Mouse (Mus musculus): ENCODE results near the gene Zdhhc3. TPM values are rescaled to one million over a fixed set of nuclear protein-coding genes. Genes with fewer than 3 reads are reported as not detected.

Zdhhc3 gene
- polyA plus RNA-seq (2014; fragmentation: Illumina TruSeq; extraction: RNeasy Lipid Tissue Mini Kit (QIAGEN cat#74804); ENCODE audit: low read depth, low replicate concordance), result 27.2 TPM

DNA sequence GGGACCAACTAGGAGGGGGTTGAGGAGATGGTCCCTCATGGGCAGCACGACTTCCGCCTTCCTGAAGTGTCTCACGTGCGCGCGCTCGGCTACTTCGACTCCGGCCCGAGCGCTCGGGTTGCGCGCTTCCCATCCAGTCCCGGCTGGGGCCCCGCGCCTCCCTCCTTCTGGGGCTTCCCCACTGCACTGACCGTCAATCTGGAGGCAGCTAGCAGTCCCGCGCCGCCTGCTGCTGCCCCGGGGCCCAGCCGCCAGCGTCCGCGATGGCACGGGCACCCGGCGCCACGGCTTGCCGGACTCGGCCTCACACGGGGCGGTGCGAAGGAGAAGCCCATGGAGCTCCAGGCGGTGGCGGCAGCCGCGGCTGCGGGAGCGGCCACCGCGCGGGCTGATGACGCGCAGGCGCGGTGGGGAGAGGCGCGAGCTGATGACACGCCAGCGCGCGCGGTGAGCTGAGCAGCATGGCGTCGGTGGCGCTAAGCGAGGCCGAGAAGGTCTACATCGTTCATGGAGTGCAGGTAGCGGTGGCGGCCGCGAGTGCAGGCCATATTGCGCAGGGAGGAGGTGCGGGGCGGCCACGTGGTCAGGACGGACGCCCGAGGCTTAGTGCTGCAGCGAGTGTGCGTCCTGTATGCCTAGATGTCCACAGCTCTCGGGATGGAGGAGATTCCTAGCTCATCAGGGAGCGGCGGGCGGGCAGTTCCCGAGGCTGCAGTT lies at the start of gene Zdhhc3, which contains the start of gene Exosc7:
TSS of gene Zdhhc3 (minus strand) at position 401 of the 717 bp plus-strand sequence.
TSS of gene Exosc7 (plus strand) at position 411 of the 717 bp plus-strand sequence.

DNA sequence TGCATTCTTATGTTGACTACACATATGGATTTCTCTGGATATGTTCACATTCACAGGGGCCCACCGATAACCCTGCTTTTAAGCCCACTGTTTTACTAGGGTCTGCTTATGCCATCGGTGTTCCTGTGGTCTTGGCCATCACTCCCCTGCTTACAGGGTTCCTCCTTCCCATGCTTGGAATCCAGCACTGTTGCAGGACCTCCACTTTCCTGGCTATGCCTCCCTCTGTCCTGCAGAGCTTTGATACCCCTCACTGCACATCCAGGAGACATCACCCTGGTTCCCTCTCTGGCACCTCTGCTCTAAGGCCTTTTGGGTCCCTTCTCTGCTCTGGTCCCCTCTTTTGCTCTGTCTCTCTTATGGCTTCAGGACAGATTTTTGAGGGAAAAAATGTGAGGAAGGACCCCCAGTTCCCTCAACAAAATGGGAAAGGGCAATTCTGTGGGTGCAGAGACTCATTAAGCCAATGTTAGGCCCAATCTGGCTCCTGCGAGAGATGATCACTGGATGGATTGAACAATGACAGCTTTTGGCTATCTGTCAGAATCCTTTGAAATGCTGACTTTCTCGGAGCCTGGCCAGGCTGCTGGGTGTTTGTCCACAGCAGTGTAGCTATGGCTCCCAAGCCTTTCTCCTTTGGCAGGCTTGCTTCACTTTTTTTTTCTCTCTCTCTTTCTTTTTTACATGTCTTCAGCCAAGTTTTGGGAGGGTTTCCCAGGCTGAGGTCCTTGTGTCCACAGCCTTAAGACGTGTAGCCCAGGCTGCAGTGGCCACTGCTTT lies 37.4 kb upstream of the Zdhhc3 start, which contains the start of gene Clec3b:
TSS of gene Clec3b (plus strand) at position 706 of the 780 bp plus-strand sequence.

DNA sequence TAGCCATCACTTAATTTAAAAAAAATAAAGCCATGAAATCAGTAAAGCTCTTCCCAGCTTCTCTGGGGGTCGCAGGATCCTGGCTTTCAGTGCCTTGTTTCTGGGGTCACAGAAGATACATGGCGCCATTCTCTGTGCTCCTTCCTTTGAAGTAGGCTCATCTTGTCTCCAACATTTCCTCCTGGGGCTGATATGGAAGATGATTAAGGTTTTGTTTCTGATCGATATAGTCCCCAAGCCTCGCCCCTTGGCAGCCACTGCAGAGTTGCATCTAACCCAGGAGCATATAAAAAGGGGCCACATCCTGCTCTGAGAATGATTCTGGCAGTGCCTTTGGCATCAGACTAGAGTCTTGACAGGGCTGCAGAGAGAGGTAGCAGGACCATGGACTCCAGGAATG lies 78.6 kb downstream of the Zdhhc3 start, which contains the start of gene Tgm4:
TSS of gene Tgm4 (plus strand) at position 301 of the 400 bp plus-strand sequence.

DNA sequence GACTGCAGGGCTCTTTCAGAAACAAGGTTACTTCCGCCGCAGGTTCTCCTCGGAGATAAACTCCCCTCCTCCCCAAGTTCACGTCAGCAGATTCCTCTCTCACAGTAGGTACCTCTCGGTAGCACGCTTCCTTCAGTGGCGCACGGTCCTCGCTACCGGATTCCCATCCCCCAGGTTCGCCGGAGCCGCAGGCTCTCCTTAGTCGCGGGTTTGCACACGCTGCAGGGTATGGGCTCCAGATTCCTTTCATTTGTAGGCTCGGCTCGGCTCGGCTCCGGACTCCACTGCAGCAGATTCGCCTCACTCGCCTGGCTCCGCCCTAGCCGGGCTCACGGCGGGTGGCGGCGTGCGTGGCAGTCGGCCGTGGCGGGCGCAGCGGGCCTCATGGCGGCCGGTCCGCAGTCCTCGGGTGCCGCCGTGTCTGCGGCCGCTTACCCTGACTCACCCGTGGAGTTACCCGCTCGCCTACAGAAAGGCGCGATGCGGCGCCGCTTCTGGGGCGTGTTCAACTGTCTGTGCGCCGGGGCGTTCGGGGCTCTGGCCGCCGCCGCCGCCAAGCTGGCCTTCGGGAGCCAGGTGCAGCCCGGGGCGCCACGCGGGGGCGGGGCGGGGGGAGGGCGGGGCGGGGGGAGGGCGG lies 91.9 kb downstream of the Zdhhc3 start, which contains the start of gene Tmem42:
TSS of gene Tmem42 (plus strand) at position 332 of the 637 bp plus-strand sequence.

Other genes with a start within 250 kb of the Zdhhc3 start
- gene Zfp445, start 247.2 kb downstream of the Zdhhc3 start, polyA plus RNA-seq (2014; fragmentation: Illumina TruSeq; extraction: RNeasy Lipid Tissue Mini Kit (QIAGEN cat#74804); ENCODE audit: low read depth, low replicate concordance), result 88.0 TPM
- 25.3 TPM for gene Zkscan7, start 227.5 kb downstream of the Zdhhc3 start, polyA plus RNA-seq (2014; fragmentation: Illumina TruSeq; extraction: RNeasy Lipid Tissue Mini Kit (QIAGEN cat#74804); ENCODE audit: low read depth, low replicate concordance)
- gene Zfp105, start 190.1 kb downstream of the Zdhhc3 start, polyA plus RNA-seq (2014; fragmentation: Illumina TruSeq; extraction: RNeasy Lipid Tissue Mini Kit (QIAGEN cat#74804); ENCODE audit: low read depth, low replicate concordance), result 6.5 TPM
- 68.7 TPM for gene 1110059G10Rik, start 162.2 kb downstream of the Zdhhc3 start, polyA plus RNA-seq (2014; fragmentation: Illumina TruSeq; extraction: RNeasy Lipid Tissue Mini Kit (QIAGEN cat#74804); ENCODE audit: low read depth, low replicate concordance)
- gene Kif15, start 162.2 kb downstream of the Zdhhc3 start, polyA plus RNA-seq (2014; fragmentation: Illumina TruSeq; extraction: RNeasy Lipid Tissue Mini Kit (QIAGEN cat#74804); ENCODE audit: low read depth, low replicate concordance), result 0.32 TPM
- 12.4 TPM for gene Tmem42, start 91.9 kb downstream of the Zdhhc3 start, polyA plus RNA-seq (2014; fragmentation: Illumina TruSeq; extraction: RNeasy Lipid Tissue Mini Kit (QIAGEN cat#74804); ENCODE audit: low read depth, low replicate concordance)
- gene Tgm4, start 78.5 kb downstream of the Zdhhc3 start, polyA plus RNA-seq (2014; fragmentation: Illumina TruSeq; extraction: RNeasy Lipid Tissue Mini Kit (QIAGEN cat#74804); ENCODE audit: low read depth, low replicate concordance), result not detected
- 13.4 TPM for gene Exosc7, start within 50 bp of the Zdhhc3 start, polyA plus RNA-seq (2014; fragmentation: Illumina TruSeq; extraction: RNeasy Lipid Tissue Mini Kit (QIAGEN cat#74804); ENCODE audit: low read depth, low replicate concordance)
- gene Clec3b, start 37.7 kb upstream of the Zdhhc3 start, polyA plus RNA-seq (2014; fragmentation: Illumina TruSeq; extraction: RNeasy Lipid Tissue Mini Kit (QIAGEN cat#74804); ENCODE audit: low read depth, low replicate concordance), result not detected
- 24.0 TPM for gene Cdcp1, start 102.8 kb upstream of the Zdhhc3 start, polyA plus RNA-seq (2014; fragmentation: Illumina TruSeq; extraction: RNeasy Lipid Tissue Mini Kit (QIAGEN cat#74804); ENCODE audit: low read depth, low replicate concordance)
- 2.1 TPM for gene Tmem158, start 147.6 kb upstream of the Zdhhc3 start, polyA plus RNA-seq (2014; fragmentation: Illumina TruSeq; extraction: RNeasy Lipid Tissue Mini Kit (QIAGEN cat#74804); ENCODE audit: low read depth, low replicate concordance)